Comparison of ENCODE assay signal across 12 mouse cellular contexts in genomic region chr8:49372686-49373085, GRCm38 (mm10).
"Had no signal": no experiment of that assay in that cellular context is flagged by ENCODE, and none has a peak within 500 bp of the region (broad histone marks: within the 10 kb centered on the region; RNA-seq: fewer than 3 reads in every experiment).

No protein-coding gene starts in this region.

- H3K4me2 ChIP-seq: intestine, embryonic 15.5 days; kidney, embryonic 15.5 days; limb, embryonic 15.5 days; liver, embryonic 12.5 days; lung, embryonic 14.5 days had no signal

- H3K36me3 ChIP-seq: intestine, embryonic 15.5 days; kidney, embryonic 15.5 days; limb, embryonic 15.5 days; liver, embryonic 12.5 days had no signal

- H3K4me1 ChIP-seq: intestine, embryonic 15.5 days; kidney, embryonic 15.5 days; limb, embryonic 15.5 days; liver, embryonic 12.5 days had no signal

- H3K9ac ChIP-seq: intestine, embryonic 15.5 days; kidney, embryonic 15.5 days; limb, embryonic 15.5 days; liver, embryonic 12.5 days; lung, embryonic 14.5 days had no signal

- H3K27me3 ChIP-seq: intestine, embryonic 15.5 days; kidney, embryonic 15.5 days; limb, embryonic 15.5 days; liver, embryonic 12.5 days had no signal

- H3K4me3 ChIP-seq: intestine, embryonic 15.5 days; kidney, embryonic 15.5 days; limb, embryonic 15.5 days; liver, embryonic 12.5 days had no signal

- H3K27ac ChIP-seq: intestine, embryonic 15.5 days; kidney, embryonic 15.5 days; limb, embryonic 15.5 days; liver, embryonic 12.5 days; stomach, postnatal 0 days had no signal

- ATAC-seq: intestine, embryonic 15.5 days; liver, embryonic 12.5 days had no signal

- H3K9me3 ChIP-seq: intestine, embryonic 15.5 days; kidney, embryonic 15.5 days; limb, embryonic 15.5 days had no signal

- DNase-seq: kidney, adult 18-20 months; kidney, postnatal 25 days; layer of hippocampus, adult 9-11 months; layer of hippocampus, postnatal 36 days; lung, embryonic 14.5 days; thymus, adult 2 months; thymus, postnatal 25 days had no signal
